In the genomic region with DNA sequence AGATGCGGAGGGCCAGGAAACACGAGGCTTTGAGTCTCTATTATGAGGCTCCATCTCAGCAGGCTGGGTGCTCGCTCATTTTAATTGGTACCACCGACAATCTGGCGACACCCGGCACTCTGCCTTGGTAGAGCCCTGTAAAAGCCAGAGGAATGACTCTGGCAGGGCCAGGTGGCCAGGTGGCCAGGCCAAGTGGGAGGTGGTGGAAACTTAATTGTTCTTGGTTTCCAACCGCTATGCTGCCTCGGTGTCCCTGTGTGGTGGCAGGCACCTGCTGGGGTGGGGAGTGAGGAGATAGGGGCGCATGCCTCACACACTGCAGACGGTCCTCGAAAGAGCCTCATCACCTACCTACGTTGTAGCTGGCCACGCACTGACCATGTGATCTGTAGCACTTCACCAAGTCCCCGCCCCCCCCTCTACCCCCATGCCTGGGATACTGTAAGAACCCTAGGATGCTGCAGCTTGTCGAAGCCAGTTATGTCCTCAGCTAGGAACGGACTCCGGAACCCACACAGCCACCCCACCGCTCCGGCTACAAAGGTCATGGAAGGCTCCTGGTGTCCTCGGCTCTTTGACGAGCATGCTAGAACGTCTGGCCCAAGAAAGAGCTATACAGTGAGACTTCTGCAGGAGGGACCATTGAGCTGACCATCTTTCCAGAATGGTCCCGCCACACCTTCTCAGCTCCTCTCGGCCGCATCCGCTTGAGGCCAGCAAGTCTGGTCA, we compare ENCODE assay signal across 11 mouse cellular contexts. TPM values are rescaled to one million over a fixed set of nuclear protein-coding genes. Genes with fewer than 3 reads are reported as not detected.
DNase-seq lines count a peak whose midpoint lies in the region; ATAC-seq lines count a peak whose summit lies in the region.
"Had no signal": no experiment of that assay in that cellular context is flagged by ENCODE, and none has a peak within 500 bp of the region (broad histone marks: within the 10 kb centered on the region; RNA-seq: fewer than 3 reads in every experiment).

No protein-coding gene starts in this region.

- H3K27me3 ChIP-seq in intestine, embryonic 14.5 days (replicated peaks; ENCODE audit: control insufficient read depth, insufficient read depth, low read length), result no peaks in the 10 kb centered on the region
- H3K27me3 ChIP-seq in neural tube, embryonic 12.5 days (replicated peaks), result no peaks in the 10 kb centered on the region
- H3K27me3 ChIP-seq: stomach, embryonic 15.5 days had no signal

- H3K27ac ChIP-seq in intestine, embryonic 14.5 days (ENCODE audit: low read depth), result peak overlapping the region; percentile 84; the same call in 1 of the 2 replicates
- H3K27ac ChIP-seq in neural tube, embryonic 12.5 days, result peak overlapping the region; percentile 23

- no peak for ATAC-seq in intestine, embryonic 14.5 days (replicated peaks; ENCODE audit: low FRiP score, low TSS enrichment, low read depth)
- ATAC-seq in neural tube, embryonic 12.5 days (ENCODE audit: low FRiP score, low read depth), result peak; percentile 38; the same call in 1 of the 2 replicates
- ATAC-seq in erythroid progenitor cell, adult 5-6 weeks (replicated peaks; ENCODE audit: low FRiP score, poor library complexity, severe bottlenecking), result no peak

- no peak overlapping the region for H3K4me3 ChIP-seq in intestine, embryonic 14.5 days (ENCODE audit: low read depth, low read length)
- no peak overlapping the region for H3K4me3 ChIP-seq in neural tube, embryonic 12.5 days
- H3K4me3 ChIP-seq: stomach, embryonic 15.5 days had no signal

- WGBS in intestine, embryonic 14.5 days, result 86% methylated on average over 26 of the region's 26 CpGs
- 76% methylated on average over 26 of the region's 26 CpGs for WGBS in neural tube, embryonic 12.5 days

- no peak overlapping the region for H3K9ac ChIP-seq in intestine, embryonic 14.5 days (ENCODE audit: low read length)
- H3K9ac ChIP-seq in neural tube, embryonic 12.5 days, result 0 out of 2 replicates have a peak overlapping the region, but pooled peaks have one; percentile 5
- H3K9ac ChIP-seq: stomach, embryonic 15.5 days had no signal

- H3K36me3 ChIP-seq in intestine, embryonic 14.5 days (ENCODE audit: control insufficient read depth, insufficient read depth, low read length), result peaks cover 34% of the 10 kb centered on the region
- H3K36me3 ChIP-seq in neural tube, embryonic 12.5 days, result peaks cover 28% of the 10 kb centered on the region

- intact Hi-C loops in left cerebral cortex, postnatal 36 days (cut with DNase I), result no loop called here

- H3K4me1 ChIP-seq in intestine, embryonic 14.5 days (replicated peaks; ENCODE audit: control insufficient read depth, insufficient read depth, low read length), result peaks cover 35% of the 10 kb centered on the region
- peaks cover 41% of the 10 kb centered on the region for H3K4me1 ChIP-seq in neural tube, embryonic 12.5 days

- no peak overlapping the region for H3K4me2 ChIP-seq in intestine, embryonic 14.5 days (ENCODE audit: low read length)
- H3K4me2 ChIP-seq in neural tube, embryonic 12.5 days (replicated peaks), result peak overlapping the region; percentile 38

- peak; percentile 55 for DNase-seq in kidney, adult 9 months
- no peak for DNase-seq in kidney, postnatal 10 days
- DNase-seq in cerebellum, adult 9-11 months, result peak; percentile 80
- DNase-seq in intestine, embryonic 14.5 days (ENCODE audit: low spot score), result no peak
- DNase-seq in right cerebral cortex, postnatal 36 days (ENCODE audit: low spot score in 2 of 2), result no peak
- DNase-seq in left cerebral cortex, postnatal 36 days (ENCODE audit: low spot score in 2 of 2), result no peak

- no peaks in the 10 kb centered on the region for H3K9me3 ChIP-seq in intestine, embryonic 14.5 days (ENCODE audit: control insufficient read depth, low read length)
- no peaks in the 10 kb centered on the region for H3K9me3 ChIP-seq in neural tube, embryonic 12.5 days
- H3K9me3 ChIP-seq: G1E; stomach, embryonic 15.5 days had no signal

RNA-seq across cellular contexts. Expression of a gene that starts 8.4 kb away (rescaled TPM):
- polyA plus RNA-seq in intestine, embryonic 14.5 days (2014; fragmentation: Nextera tagmentation; extraction: Ambion mirVana), result 22.7 and 23.6 TPM in 2 replicates
- polyA plus RNA-seq in neural tube, embryonic 12.5 days (2016; fragmentation: Nextera tagmentation; extraction: Ambion mirVana), result 19.4 and 21.7 TPM in 2 replicates
- 107 and 136 TPM in 2 replicates for total RNA-seq in erythroid progenitor cell, adult 5-6 weeks (2015; ENCODE audit: low replicate concordance)
- total RNA-seq in erythroid progenitor cell, adult 5-6 weeks (2017; ENCODE audit: low replicate concordance), result 57.0 and 72.9 TPM in 2 replicates
- total RNA-seq in left cerebral cortex, postnatal 36 days (2021), result 10 to 100 TPM; 32.9 to 36.0 TPM

RNA-seq across cellular contexts. Expression of a gene that starts 8.8 kb away (rescaled TPM):
- polyA plus RNA-seq in intestine, embryonic 14.5 days (2014; fragmentation: Nextera tagmentation; extraction: Ambion mirVana), result 0.24 and 0.48 TPM in 2 replicates
- 0.70 and 0.93 TPM in 2 replicates for polyA plus RNA-seq in neural tube, embryonic 12.5 days (2016; fragmentation: Nextera tagmentation; extraction: Ambion mirVana)
- total RNA-seq in erythroid progenitor cell, adult 5-6 weeks (2015; ENCODE audit: low replicate concordance), result 2.5 TPM in 1 of 2 replicates, not detected in the other
- 3.1 and 3.3 TPM in 2 replicates for total RNA-seq in erythroid progenitor cell, adult 5-6 weeks (2017; ENCODE audit: low replicate concordance)
- 1 to 10 TPM in 1 of 2 experiments, under 1 TPM in 1; 0.81 to 1.1 TPM for total RNA-seq in left cerebral cortex, postnatal 36 days (2021)

RNA-seq across cellular contexts. Expression of a gene that starts 32.3 kb away (rescaled TPM):
- polyA plus RNA-seq in intestine, embryonic 14.5 days (2014; fragmentation: Nextera tagmentation; extraction: Ambion mirVana), result 8.1 and 9.4 TPM in 2 replicates
- 19.1 and 20.1 TPM in 2 replicates for polyA plus RNA-seq in neural tube, embryonic 12.5 days (2016; fragmentation: Nextera tagmentation; extraction: Ambion mirVana)
- total RNA-seq in erythroid progenitor cell, adult 5-6 weeks (2015; ENCODE audit: low replicate concordance), result 0.72 TPM in 1 of 2 replicates, not detected in the other
- total RNA-seq in erythroid progenitor cell, adult 5-6 weeks (2017; ENCODE audit: low replicate concordance), result 3.9 TPM in 1 of 2 replicates, not detected in the other
- total RNA-seq in left cerebral cortex, postnatal 36 days (2021), result 10 to 100 TPM; 35.7 to 36.3 TPM

RNA-seq across cellular contexts. Expression of a gene that starts 32.5 kb away (rescaled TPM):
- 39.3 and 41.0 TPM in 2 replicates for polyA plus RNA-seq in intestine, embryonic 14.5 days (2014; fragmentation: Nextera tagmentation; extraction: Ambion mirVana)
- 57.8 and 58.3 TPM in 2 replicates for polyA plus RNA-seq in neural tube, embryonic 12.5 days (2016; fragmentation: Nextera tagmentation; extraction: Ambion mirVana)
- 1.1 and 1.3 TPM in 2 replicates for total RNA-seq in erythroid progenitor cell, adult 5-6 weeks (2015; ENCODE audit: low replicate concordance)
- 6.4 and 8.1 TPM in 2 replicates for total RNA-seq in erythroid progenitor cell, adult 5-6 weeks (2017; ENCODE audit: low replicate concordance)
- total RNA-seq in left cerebral cortex, postnatal 36 days (2021), result 10 to 100 TPM; 36.9 to 43.1 TPM

RNA-seq across cellular contexts. Expression of a gene that starts 54.0 kb away (rescaled TPM):
- not detected in 2 replicates for polyA plus RNA-seq in intestine, embryonic 14.5 days (2014; fragmentation: Nextera tagmentation; extraction: Ambion mirVana)
- polyA plus RNA-seq in neural tube, embryonic 12.5 days (2016; fragmentation: Nextera tagmentation; extraction: Ambion mirVana), result not detected in 2 replicates
- not detected in 2 replicates for total RNA-seq in erythroid progenitor cell, adult 5-6 weeks (2015; ENCODE audit: low replicate concordance)
- not detected in 2 replicates for total RNA-seq in erythroid progenitor cell, adult 5-6 weeks (2017; ENCODE audit: low replicate concordance)
- not detected for total RNA-seq in left cerebral cortex, postnatal 36 days (2021)
- total RNA-seq: G1E; heart, adult 8-10 months had no signal
- polyA plus RNA-seq: G1E; stomach, embryonic 15.5 days had no signal

Comparison
In these comparisons a context has a peak if more than half of its experiments do, and no peak if none do; other contexts are left out.
1. DNase-seq: peak in kidney, adult 9 months (single experiment) and cerebellum, adult 9-11 months (single experiment); none in kidney, postnatal 10 days (single experiment), intestine, embryonic 14.5 days (single experiment), right cerebral cortex, postnatal 36 days (0 of 2) and left cerebral cortex, postnatal 36 days (0 of 2).
2. RNA of a gene that starts 32.3 kb away (total RNA-seq): 35.7 to 36.3 TPM in left cerebral cortex, postnatal 36 days; 0.72 to 3.9 TPM in erythroid progenitor cell, adult 5-6 weeks; every median in the first group is over 4 times any median in the second.